In the genomic region with DNA sequence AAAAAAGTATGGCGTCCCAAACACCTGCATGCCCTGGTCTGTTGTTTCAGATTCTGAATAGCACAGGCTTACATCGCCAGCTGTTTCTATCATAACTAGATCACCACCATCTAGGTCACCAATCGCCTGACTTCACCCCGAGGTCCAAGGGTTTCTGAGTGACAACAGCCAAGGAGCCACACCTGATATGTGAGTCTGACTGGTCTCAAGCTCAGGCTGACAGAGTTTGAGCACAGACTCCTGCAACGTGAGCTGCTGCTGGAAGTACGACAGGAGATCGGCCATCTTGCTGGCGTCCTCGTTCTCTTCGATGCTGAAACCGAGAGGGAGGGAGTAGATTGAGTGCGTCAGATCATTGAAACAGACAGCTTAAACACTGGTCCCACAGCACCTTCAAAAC, we compare ENCODE assay signal across 21 mouse cellular contexts. TPM values are rescaled to one million over a fixed set of nuclear protein-coding genes. Genes with fewer than 3 reads are reported as not detected.
"Had no signal": no experiment of that assay in that cellular context is flagged by ENCODE, and none has a peak within 500 bp of the region (broad histone marks: within the 10 kb centered on the region; RNA-seq: fewer than 3 reads in every experiment).

No protein-coding gene starts in this region.

- DNase-seq: forebrain, postnatal 0 days; heart, adult 18-20 months; heart, postnatal 14 days; heart, postnatal 36 days; kidney, adult 11 months; kidney, adult 2 months; kidney, adult 9 months; kidney, postnatal 14 days; layer of hippocampus, adult 9-11 months; layer of hippocampus, postnatal 36 days; left cerebral cortex, postnatal 4 days had no signal

RNA-seq across cellular contexts. Expression of a gene that starts 44.0 kb away (rescaled TPM):
- total RNA-seq: forebrain, postnatal 0 days; heart, adult 18-20 months; heart, adult 8-10 months; heart, postnatal 14 days; heart, postnatal 36 days; hematopoietic stem cell, adult 5-6 weeks; layer of hippocampus, adult 18-20 months; layer of hippocampus, adult 8-10 months; layer of hippocampus, postnatal 14 days; layer of hippocampus, postnatal 36 days; left cerebral cortex, adult 18-20 months; left cerebral cortex, adult 8-10 months; left cerebral cortex, postnatal 10 days; left cerebral cortex, postnatal 25 days; left cerebral cortex, postnatal 4 days; liver, adult 2 months had no signal
